Mouse (Mus musculus) G1E (cell line): ENCODE results near the gene Heph. TPM values are rescaled to one million over a fixed set of nuclear protein-coding genes. Genes with fewer than 3 reads are reported as not detected.
"Not testable (repeated sequence)": the region's sequence is repeated elsewhere in the genome, so short reads cannot be mapped to it uniquely, and the experiment has no call there.

Experiments used
- ATAC-seq: 2 replicates; pipeline ENCODE4 v1.8.0; 2016; ENCODE audit warnings: mild to moderate bottlenecking; ENCODE audit not compliant: insufficient number of reproducible peaks, poor library complexity, low FRiP score, severe bottlenecking; ENCODE audit errors: extremely low read depth
- DNase-seq: peaks from one replicate; pipeline ENCODE4 v3.0.0; 2012; ENCODE audit warnings: low spot score
- H3K27me3 ChIP-seq: 2 replicates; pipeline ENCODE4 v1.6.1; 2012; ENCODE audit warnings: mild to moderate bottlenecking, low read length, inconsistent platforms; ENCODE audit not compliant: insufficient read depth
- H3K36me3 ChIP-seq: replicated peaks from 2 replicates; pipeline ENCODE3; 2012; ENCODE audit warnings: mild to moderate bottlenecking, inconsistent platforms
- H3K4me1 ChIP-seq: 2 replicates; pipeline ENCODE4 v1.6.1; 2012; ENCODE audit warnings: low read depth, low read length, inconsistent platforms, mixed read lengths; ENCODE audit not compliant: insufficient read depth
- H3K4me3 ChIP-seq: 2 replicates; pipeline ENCODE4 v1.5.1; 2012; ENCODE audit warnings: low read depth, mild to moderate bottlenecking, inconsistent platforms, low read length, moderate library complexity, mixed read lengths
- H3K9me3 ChIP-seq: replicated peaks from 2 replicates; pipeline ENCODE4 v1.6.1; 2012; ENCODE audit warnings: inconsistent platforms
- CTCF ChIP-seq: IDR thresholded peaks from 2 replicates; pipeline ENCODE4 v1.5.1; 2012; ENCODE audit warnings: low read depth, low read length, inconsistent platforms, mixed read lengths
- GATA1 ChIP-seq: IDR thresholded peaks from 2 replicates; pipeline ENCODE4 v1.6.1; 2012; ENCODE audit warnings: borderline replicate concordance, low read length, inconsistent platforms, mixed read lengths
- GATA2 ChIP-seq: IDR thresholded peaks from 2 replicates; pipeline ENCODE4 v1.6.1; 2012; ENCODE audit warnings: low read depth, low read length, inconsistent platforms, borderline replicate concordance
- POLR2AphosphoS5 ChIP-seq: IDR thresholded peaks from 2 replicates; pipeline ENCODE4 v1.6.1; 2012; ENCODE audit warnings: low read depth, low read length, inconsistent platforms; ENCODE audit not compliant: insufficient replicate concordance
- TAL1 ChIP-seq: conservative IDR thresholded peaks from 2 replicates; pipeline ENCODE4 v1.6.1; 2012; ENCODE audit warnings: low read depth, low read length, inconsistent platforms, mixed read lengths
- polyA plus RNA-seq: library from polyadenylated mRNA; stranded (reverse); fragments of >175 nt; gene quantifications from 2 replicates; pipeline ENCODE4 v1.2.3, GENCODE M21; 2012
- total RNA-seq, 2 experiments: library from RNA; stranded (forward) in 1 of 2; stranded (reverse) in 1 of 2; fragments of 200-1000 nt in 1 of 2; fragments of >200 nt in 1 of 2; fragmentation: Nextera tagmentation in 1 of 2; gene quantifications; 2 replicates each; pipeline ENCODE4 v1.2.3; 2014 to 2017

Gene Heph
- total RNA-seq (2014; fragmentation: Nextera tagmentation) (not detected in 2 replicates), total RNA-seq (2017) (not detected in 2 replicates), polyA plus RNA-seq (not detected in 2 replicates)

DNA sequence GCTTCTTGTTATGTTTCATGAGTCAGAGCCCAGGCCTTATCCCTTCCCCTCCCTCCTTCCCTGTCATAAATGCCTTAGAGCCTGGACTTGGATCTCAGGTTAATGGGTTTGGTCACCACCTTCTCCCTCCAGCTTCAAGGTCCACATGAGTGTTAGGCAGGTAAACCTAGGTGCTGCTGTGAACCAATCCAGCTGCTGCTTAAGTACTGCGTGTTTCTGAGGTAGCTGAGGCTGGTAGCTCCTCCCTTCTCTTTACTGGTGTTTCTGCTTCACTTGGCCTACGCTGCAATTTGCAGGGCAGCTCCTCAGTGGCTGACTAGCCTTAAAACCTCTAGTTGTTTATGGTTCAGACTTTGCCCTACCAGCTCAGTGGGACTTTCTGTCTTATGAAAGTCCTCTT is at the start of gene Heph:
Gene Heph, plus strand, starts transcription at position 211 of the 400 bp plus-strand sequence.
- Histone ChIP-seq H3K4me1 (no peaks in the 10 kb centered on the region), H3K4me3 (no peak within 1 kb of the TSS), H3K36me3 (no peaks in the 10 kb centered on the region), H3K27me3 (no peaks in the 10 kb centered on the region), H3K9me3 (no peaks in the 10 kb centered on the region)
- DNase-seq (no peak), ATAC-seq (no peak)
- TF ChIP-seq TAL1 (no peak), CTCF (no peak)

DNA sequence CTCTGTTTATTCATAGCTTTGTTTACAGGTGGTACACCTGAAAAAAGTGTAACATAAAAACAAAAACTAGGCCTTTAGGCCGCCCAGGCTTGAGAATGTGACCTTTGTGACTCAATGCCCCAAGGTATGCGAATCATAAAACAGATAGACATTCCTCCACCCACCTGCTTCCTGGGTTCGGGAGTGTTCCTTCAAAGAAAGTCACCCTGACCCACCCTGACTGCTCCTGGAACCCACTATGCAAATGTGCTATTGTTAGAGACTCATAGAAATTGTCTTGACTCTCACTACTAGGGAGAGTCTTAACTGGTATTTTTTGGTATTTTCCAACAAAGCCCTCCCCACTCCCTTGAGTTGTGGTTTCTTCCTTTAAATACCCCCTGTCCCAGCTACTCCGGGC is 39.8 kb upstream of the Heph start:
- not testable (repeated sequence) for H3K27me3 ChIP-seq, H3K4me1 ChIP-seq, H3K9me3 ChIP-seq, H3K4me3 ChIP-seq, ATAC-seq, DNase-seq, H3K36me3 ChIP-seq

DNA sequence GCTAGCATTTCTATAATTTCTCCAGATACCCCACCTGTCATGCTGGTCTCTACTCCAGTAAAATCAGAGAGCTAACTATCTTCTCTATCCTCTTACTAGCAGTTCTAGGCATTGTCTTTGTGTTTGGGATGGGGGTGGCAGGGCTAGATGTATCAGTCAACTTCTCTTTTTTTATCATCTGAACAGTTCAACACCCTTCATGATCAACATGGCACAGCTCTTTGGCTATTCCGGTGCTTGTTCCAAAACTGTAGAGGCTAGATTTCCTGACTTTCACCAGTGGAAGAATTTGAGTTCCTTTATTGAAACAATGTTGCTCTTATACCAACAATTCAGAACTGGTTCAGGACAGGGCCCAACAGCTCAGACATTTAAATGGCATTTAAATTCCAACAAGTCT is 38.2 kb upstream of the Heph start:
- H3K36me3 ChIP-seq, result no peaks in the 10 kb centered on the region
- peaks cover 3% of the 10 kb centered on the region; the same call in 1 of the 2 replicates for H3K4me1 ChIP-seq
- no peak for ATAC-seq
- DNase-seq, result no peak
- H3K27me3 ChIP-seq, result no peaks in the 10 kb centered on the region
- TF ChIP-seq GATA2 (no peak), POLR2AphosphoS5 (no peak), CTCF (no peak), TAL1 (no peak), GATA1 (no peak)
- no peak overlapping the region for H3K4me3 ChIP-seq
- H3K9me3 ChIP-seq, result no peaks in the 10 kb centered on the region

DNA sequence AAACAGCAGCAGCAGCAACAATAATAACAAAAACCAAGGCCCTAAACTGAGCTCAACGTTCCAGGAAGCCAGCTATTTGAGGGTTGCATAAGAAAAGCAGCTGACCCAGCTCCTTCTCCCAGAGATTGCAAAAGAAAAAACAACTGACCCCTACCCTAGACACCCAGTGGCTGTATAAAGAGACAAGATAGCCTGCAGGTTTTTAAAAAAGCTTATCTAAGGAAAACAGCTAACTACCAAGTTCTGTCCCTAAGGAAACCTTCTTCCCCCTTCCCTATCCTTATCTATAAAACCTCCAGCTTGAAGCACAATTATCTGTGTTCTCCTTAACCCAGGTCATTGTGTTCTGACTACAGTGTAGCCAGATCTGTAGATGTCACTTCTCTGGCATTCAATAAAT is 37.4 kb upstream of the Heph start:
- ATAC-seq (peak; percentile 81), DNase-seq (no peak)
- no peaks in the 10 kb centered on the region for H3K9me3 ChIP-seq
- peaks cover 3% of the 10 kb centered on the region; the same call in 1 of the 2 replicates for H3K4me1 ChIP-seq
- H3K27me3 ChIP-seq, result no peaks in the 10 kb centered on the region
- no peak overlapping the region for H3K4me3 ChIP-seq
- no peaks in the 10 kb centered on the region for H3K36me3 ChIP-seq
- TF ChIP-seq CTCF (no peak), TAL1 (peak; percentile 54)

DNA sequence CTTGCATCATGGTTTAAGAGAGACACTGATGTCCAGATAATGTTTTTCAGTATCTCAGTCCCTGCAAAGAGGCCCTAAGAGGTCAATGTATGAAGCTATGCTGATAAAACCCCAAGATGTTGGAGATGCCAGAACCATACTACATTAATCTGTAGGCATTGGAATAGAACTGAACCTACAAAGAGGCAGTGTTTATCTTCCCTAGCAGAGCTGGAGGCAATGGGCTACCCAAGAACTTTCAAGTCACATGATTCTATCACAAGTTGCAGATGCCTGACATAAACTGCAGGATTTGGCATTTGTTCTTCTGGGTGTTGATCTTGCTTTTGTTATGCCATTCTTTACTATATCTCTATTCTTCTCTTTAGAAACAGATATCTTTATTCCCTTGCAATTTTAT is 35.8 kb upstream of the Heph start:
- Histone ChIP-seq H3K36me3 (no peaks in the 10 kb centered on the region), H3K27me3 (no peaks in the 10 kb centered on the region), H3K9me3 (no peaks in the 10 kb centered on the region), H3K4me3 (no peak overlapping the region), H3K4me1 (peaks cover 3% of the 10 kb centered on the region; the same call in 1 of the 2 replicates)
- peak; percentile 45 for ATAC-seq
- TF ChIP-seq CTCF (no peak), GATA2 (no peak), TAL1 (no peak), GATA1 (no peak), POLR2AphosphoS5 (no peak)
- no peak for DNase-seq

DNA sequence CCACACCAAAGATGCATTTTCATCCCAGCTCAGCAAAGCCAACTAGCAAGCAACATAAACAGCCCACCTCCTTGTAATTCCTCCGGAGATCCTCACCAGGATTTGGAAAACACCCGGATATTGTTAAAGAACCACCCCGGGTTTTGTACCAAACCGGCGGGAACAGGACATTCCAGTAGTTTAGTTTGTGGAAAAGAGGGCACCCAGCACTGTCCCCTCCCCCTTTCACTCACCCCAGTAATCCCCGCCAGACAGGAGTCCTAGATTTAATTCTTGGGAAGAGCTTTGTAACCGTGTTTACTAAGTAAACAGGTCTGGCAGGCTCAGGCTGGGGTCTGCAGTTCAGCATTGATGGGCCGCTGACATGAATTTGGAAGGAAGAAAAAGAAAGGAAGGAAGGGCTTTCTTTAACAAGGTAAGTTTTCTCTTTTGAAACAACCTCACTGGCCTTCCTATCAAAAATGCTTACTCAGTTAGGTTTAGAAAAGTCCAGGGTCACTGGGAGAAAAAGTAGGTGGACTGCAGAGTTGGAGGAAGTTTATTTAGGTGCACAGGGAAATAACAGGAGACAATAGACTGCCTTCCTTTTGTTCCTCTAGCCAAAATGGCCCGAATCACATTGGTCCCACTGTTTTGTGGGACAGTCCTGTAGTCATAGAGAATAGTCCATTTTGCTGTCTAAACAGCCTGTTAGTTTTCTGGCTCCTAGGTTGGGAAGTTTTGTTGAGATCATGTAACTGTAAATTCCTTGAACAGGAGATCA is 1.2 kb downstream of the Heph start, which contains the start of gene Hsf3:
Gene Hsf3, minus strand, starts transcription at position 94 of the 763 bp plus-strand sequence.
- ATAC-seq (no peak), DNase-seq (no peak)
- no peak for TF ChIP-seq POLR2AphosphoS5
- no peak for TF ChIP-seq GATA2
- no peak for TF ChIP-seq TAL1
- TF ChIP-seq GATA1, result no peak
- TF ChIP-seq CTCF, result no peak
- Histone ChIP-seq H3K9me3 (no peaks in the 10 kb centered on the region), H3K27me3 (no peaks in the 10 kb centered on the region), H3K4me3 (no peak within 1 kb of the TSS), H3K4me1 (no peaks in the 10 kb centered on the region), H3K36me3 (no peaks in the 10 kb centered on the region)

DNA sequence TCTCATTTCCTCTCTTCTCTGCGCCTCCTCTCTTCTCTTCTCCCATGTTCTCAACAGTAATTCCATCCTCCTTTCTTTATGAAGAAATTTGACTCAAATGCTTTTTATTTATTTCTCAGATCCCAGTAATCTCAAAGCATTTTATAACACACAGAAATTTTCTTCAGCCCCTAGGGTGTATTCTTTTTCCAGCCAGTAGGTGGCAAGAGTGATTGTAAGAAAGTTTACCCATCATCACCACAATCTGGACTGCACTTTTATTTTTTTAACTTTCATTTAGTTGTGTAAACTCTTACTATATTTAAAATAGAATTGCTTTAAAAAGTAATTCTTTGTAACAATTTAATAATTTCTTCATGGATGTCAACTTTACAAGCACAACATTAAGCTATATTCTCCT is 46.4 kb downstream of the Heph start:
- Histone ChIP-seq H3K4me3 (no peak overlapping the region), H3K9me3 (no peaks in the 10 kb centered on the region)

More for the DNA sequence above, 46.4 kb downstream of the Heph start:
- H3K27me3 ChIP-seq, result no peaks in the 10 kb centered on the region
- TF ChIP-seq GATA1, result no peak
- no peak for TF ChIP-seq GATA2
- TF ChIP-seq TAL1, result no peak
- TF ChIP-seq CTCF, result no peak
- no peak for TF ChIP-seq POLR2AphosphoS5
- DNase-seq (no peak), ATAC-seq (no peak)
- H3K4me1 ChIP-seq, result no peaks in the 10 kb centered on the region
- no peaks in the 10 kb centered on the region for H3K36me3 ChIP-seq
